Mouse (Mus musculus) CH12.LX (cell line): ENCODE measurements at regions not wholly inside any gene's neighbourhood (a gene's known extent, or its start where the extent isn't known, plus 50 kb on each side); places are given as distances from the start of the nearest gene placed in this dataset.

Experiments used
- DNase-seq: peaks from one replicate; pipeline ENCODE4 v3.0.0-alpha.2; 2013; ENCODE audit errors: extremely low read depth
- H3K27ac ChIP-seq: 2 replicates; pipeline ENCODE4 v1.5.1; 2012; ENCODE audit warnings: low read depth, mild to moderate bottlenecking, control low read depth, moderate library complexity; ENCODE audit not compliant: insufficient read depth
- H3K27me3 ChIP-seq: replicated peaks from 2 replicates; pipeline ENCODE3; 2012; ENCODE audit warnings: inconsistent platforms
- H3K36me3 ChIP-seq, 2 experiments: replicated peaks in 1 of 2; 2 replicates each; pipeline versions ENCODE3 to v1.6.1; 2012; ENCODE audit warnings: inconsistent platforms in 1 of 2, low read length in 1 of 2, mild to moderate bottlenecking in 1 of 2, mixed read lengths in 1 of 2, moderate library complexity in 1 of 2; ENCODE audit not compliant: control insufficient read depth in 1 of 2, insufficient read depth in 1 of 2
- H3K4me1 ChIP-seq, 2 experiments: 2 replicates each; pipeline ENCODE4 v1.6.1; 2012; ENCODE audit warnings: inconsistent platforms in 1 of 2, moderate library complexity in 1 of 2; ENCODE audit not compliant: insufficient read depth in 2 of 2, control insufficient read depth in 1 of 2
- H3K4me2 ChIP-seq: 2 replicates; pipeline ENCODE4 v1.6.1; 2012; ENCODE audit warnings: low read depth, mild to moderate bottlenecking, control low read depth; ENCODE audit not compliant: poor library complexity, insufficient read depth, severe bottlenecking
- H3K4me3 ChIP-seq, 3 experiments: fragments of 150-350 bp in 1 of 3; sonication (generic) in 1 of 3; replicated peaks in 1 of 3; 2 replicates each; pipeline versions ENCODE3 to v1.5.1; 2011 to 2012; ENCODE audit warnings: low read depth in 2 of 3, low read length in 2 of 3, mild to moderate bottlenecking in 2 of 3, moderate library complexity in 2 of 3, control low read depth in 1 of 3, improper control_type of control experiment in 1 of 3, inconsistent platforms in 1 of 3, mixed read lengths in 1 of 3; ENCODE audit not compliant: poor library complexity in 1 of 3
- H3K79me2 ChIP-seq: replicated peaks from 2 replicates; pipeline ENCODE4 v1.6.1; 2012; ENCODE audit warnings: mild to moderate bottlenecking, moderate library complexity; ENCODE audit not compliant: control insufficient read depth, poor library complexity, insufficient read depth, severe bottlenecking; ENCODE audit errors: extremely low read depth
- H3K9ac ChIP-seq: 2 replicates; pipeline ENCODE4 v1.6.1; 2012; ENCODE audit warnings: low read depth, mild to moderate bottlenecking, control low read depth, moderate library complexity; ENCODE audit not compliant: insufficient read depth
- H3K9me3 ChIP-seq: replicated peaks from 2 replicates; pipeline ENCODE3; 2012; ENCODE audit warnings: low read length, inconsistent platforms, mixed read lengths
- CHD1 ChIP-seq: IDR thresholded peaks from 2 replicates; pipeline ENCODE4 v1.6.1; 2012; ENCODE audit warnings: low read depth, low read length, improper control_type of control experiment, inconsistent platforms
- CHD2 ChIP-seq: IDR thresholded peaks from 2 replicates; pipeline ENCODE4 v1.6.1; 2011; ENCODE audit warnings: low read length, improper control_type of control experiment
- CTCF ChIP-seq, 2 experiments: IDR thresholded peaks in 1 of 2; conservative IDR thresholded peaks in 1 of 2; 2 replicates each; pipeline ENCODE4 v1.5.1; 2011 to 2012; ENCODE audit warnings: low read depth in 2 of 2, low read length in 2 of 2, improper control_type of control experiment in 1 of 2, inconsistent platforms in 1 of 2, mild to moderate bottlenecking in 1 of 2, moderate library complexity in 1 of 2
- E2F4 ChIP-seq: IDR thresholded peaks from 2 replicates; pipeline ENCODE4 v1.6.1; 2011; ENCODE audit warnings: low read depth, low read length, improper control_type of control experiment; ENCODE audit not compliant: insufficient replicate concordance
- EP300 ChIP-seq: IDR thresholded peaks from 2 replicates; pipeline ENCODE4 v1.6.1; 2011; ENCODE audit warnings: low read length, improper control_type of control experiment
- ETS1 ChIP-seq: conservative IDR thresholded peaks from 2 replicates; pipeline ENCODE4 v1.6.1; 2012; ENCODE audit warnings: low read depth, mild to moderate bottlenecking, inconsistent platforms, low read length, improper control_type of control experiment, moderate library complexity
- GABPA ChIP-seq: IDR thresholded peaks from 2 replicates; pipeline ENCODE4 v1.6.1; 2012; ENCODE audit warnings: low read depth, low read length, improper control_type of control experiment, inconsistent platforms; ENCODE audit not compliant: insufficient replicate concordance
- JUND ChIP-seq: conservative IDR thresholded peaks from 2 replicates; pipeline ENCODE4 v1.6.1; 2011; ENCODE audit warnings: low read depth, low read length, improper control_type of control experiment
- MAZ ChIP-seq: IDR thresholded peaks from 2 replicates; pipeline ENCODE4 v1.6.1; 2012; ENCODE audit warnings: low read depth, mild to moderate bottlenecking, inconsistent platforms, low read length, improper control_type of control experiment, moderate library complexity
- MEF2A ChIP-seq: IDR thresholded peaks from 2 replicates; pipeline ENCODE4 v1.6.1; 2014; ENCODE audit warnings: low read depth, mild to moderate bottlenecking, inconsistent platforms, low read length, improper control_type of control experiment, borderline replicate concordance
- NELFE ChIP-seq: IDR thresholded peaks from 2 replicates; pipeline ENCODE4 v1.6.1; 2011; ENCODE audit warnings: low read depth, low read length, improper control_type of control experiment
- NRF1 ChIP-seq: IDR thresholded peaks from 2 replicates; pipeline ENCODE4 v1.6.1; 2014; ENCODE audit warnings: low read depth, mild to moderate bottlenecking, inconsistent platforms, low read length, improper control_type of control experiment, moderate library complexity
- POLR2A ChIP-seq: IDR thresholded peaks from 2 replicates; pipeline ENCODE4 v1.6.1; 2011; ENCODE audit warnings: low read depth, mild to moderate bottlenecking, improper control_type of control experiment, low read length
- RAD21 ChIP-seq: IDR thresholded peaks from 2 replicates; pipeline ENCODE4 v1.6.1; 2011; ENCODE audit warnings: low read depth, mild to moderate bottlenecking, low read length, improper control_type of control experiment, moderate library complexity
- SMC3 ChIP-seq: IDR thresholded peaks from 2 replicates; pipeline ENCODE4 v1.6.1; 2011; ENCODE audit warnings: low read depth, low read length, improper control_type of control experiment
- TBP ChIP-seq: conservative IDR thresholded peaks from 2 replicates; pipeline ENCODE4 v1.6.1; 2011; ENCODE audit warnings: low read depth, low read length, improper control_type of control experiment
- TCF12 ChIP-seq: IDR thresholded peaks from 2 replicates; pipeline ENCODE4 v1.6.1; 2014; ENCODE audit warnings: low read depth, mild to moderate bottlenecking, inconsistent platforms, low read length, improper control_type of control experiment
- UBTF ChIP-seq: IDR thresholded peaks from 2 replicates; pipeline ENCODE4 v1.6.1; 2012; ENCODE audit warnings: low read depth, mild to moderate bottlenecking, inconsistent platforms, low read length, improper control_type of control experiment, moderate library complexity
- ZC3H11A ChIP-seq: IDR thresholded peaks from 2 replicates; pipeline ENCODE4 v1.6.1; 2012; ENCODE audit warnings: low read depth, mild to moderate bottlenecking, inconsistent platforms, low read length, improper control_type of control experiment
- ZKSCAN1 ChIP-seq: IDR thresholded peaks from 2 replicates; pipeline ENCODE4 v1.6.1; 2012; ENCODE audit warnings: low read depth, inconsistent platforms, low read length, improper control_type of control experiment, borderline replicate concordance
- ZNF384 ChIP-seq: IDR thresholded peaks from 2 replicates; pipeline ENCODE4 v1.6.1; 2012; ENCODE audit warnings: low read depth, low read length, improper control_type of control experiment, inconsistent platforms
- dilution Hi-C: fragments of 300-500 bp; cut with MboI; formaldehyde crosslinking; loops from 2 replicates; pipeline ENCODE4 v1.14.3; 2020; ENCODE audit warnings: low sequenced_read_pairs; ENCODE audit not compliant: extremely low pct_unique_long_range_greater_than_20kb, extremely low pct_ligation_motif_present
- in situ Hi-C: fragments of 300-500 bp; cut with MboI; formaldehyde crosslinking; loops from 3 replicates; pipeline ENCODE4 v1.14.3; 2019; ENCODE audit warnings: low sequenced_read_pairs, low pct_ligation_motif_present, low pct_unique_long_range_greater_than_20kb, mixed read lengths

GRCm38 (mm10) chr15:36864046-36864445 lies 143.5 kb downstream of the Zfp706 start:
- Histone ChIP-seq H3K79me2 (no peaks in the 10 kb centered on the region), H3K9ac (no peak overlapping the region), H3K27ac (no peak overlapping the region), H3K9me3 (no peaks in the 10 kb centered on the region), H3K27me3 (no peaks in the 10 kb centered on the region), H3K36me3 (peaks cover 0 to 6% of the 10 kb centered on the region in 2 experiments), H3K4me1 (peaks cover 13 to 34% of the 10 kb centered on the region in 2 experiments), H3K4me2 (no peak overlapping the region), H3K4me3 (no peak overlapping the region)
- DNase-seq: no peak
- TF ChIP-seq TCF12 (no peak), UBTF (no peak), SMC3 (no peak), E2F4 (no peak), CHD2 (no peak), NELFE (no peak), MEF2A (no peak), EP300 (no peak)
- in situ Hi-C loops: no loop called here
- dilution Hi-C loops: no loop called here

GRCm38 (mm10) chr15:36858711-36859110 lies 148.9 kb downstream of the Zfp706 start:
- dilution Hi-C loops: no loop called here
- Histone ChIP-seq H3K4me1 (peaks cover 0 to 27% of the 10 kb centered on the region in 2 experiments; a peak in 2 of 4 replicates), H3K4me3 (no peak overlapping the region), H3K9me3 (no peaks in the 10 kb centered on the region), H3K36me3 (no peaks in the 10 kb centered on the region), H3K9ac (no peak overlapping the region), H3K79me2 (no peaks in the 10 kb centered on the region), H3K4me2 (no peak overlapping the region), H3K27me3 (no peaks in the 10 kb centered on the region), H3K27ac (no peak overlapping the region)
- TF ChIP-seq MEF2A (no peak), TBP (0 out of 2 replicates have a peak, but pooled peaks have one; percentile 19)
- in situ Hi-C loops: no loop called here
- DNase-seq: peak; percentile 48

GRCm38 (mm10) chr15:36857622-36858021 lies 150.0 kb downstream of the Zfp706 start:
- Histone ChIP-seq H3K4me2 (no peak overlapping the region), H3K9ac (no peak overlapping the region), H3K79me2 (no peaks in the 10 kb centered on the region), H3K4me1 (peaks cover 2 to 24% of the 10 kb centered on the region in 2 experiments), H3K4me3 (no peak overlapping the region), H3K9me3 (no peaks in the 10 kb centered on the region), H3K27me3 (no peaks in the 10 kb centered on the region), H3K27ac (no peak overlapping the region), H3K36me3 (no peaks in the 10 kb centered on the region)
- in situ Hi-C loops (no loop called here), dilution Hi-C loops (no loop called here)
- TF ChIP-seq POLR2A (no peak), ETS1 (no peak), NELFE (no peak), MAZ (no peak), NRF1 (no peak), GABPA (no peak), ZC3H11A (no peak), CTCF (conservative IDR thresholded peaks at IDR 0.05 in 1 of 2, IDR thresholded peaks at IDR 0.05 in 1 of 2; ENCODE audit: low read depth in 2 of 2, low read length in 2 of 2) (peak; percentile 43 to 87; a peak in 3 of 4 replicates), JUND (no peak), UBTF (no peak), EP300 (no peak), ZNF384 (no peak), SMC3 (peak; percentile 49), CHD1 (no peak), ZKSCAN1 (no peak), RAD21 (peak; percentile 40)
- DNase-seq: no peak
